Mouse (Mus musculus) C2C12 (cell line): Measurements from ENCODE around the gene Slc22a3. TPM values are rescaled to one million over a fixed set of nuclear protein-coding genes. Genes with fewer than 3 reads are reported as not detected.
A peak's percentile ranks its signal among the peaks of the same experiment; 100 is the strongest.

Experiments used
- H3K27me3 ChIP-seq: one replicate; pipeline ENCODE4 v1.6.1; 2011; ENCODE audit not compliant: control insufficient read depth, insufficient read depth, insufficient read length
- H3K36me3 ChIP-seq: one replicate; pipeline ENCODE4 v1.6.1; 2011; ENCODE audit not compliant: control insufficient read depth, insufficient read depth
- H3K4me3 ChIP-seq: one replicate; pipeline ENCODE4 v1.5.1; 2011; ENCODE audit warnings: mild to moderate bottlenecking, control low read depth; ENCODE audit not compliant: poor library complexity, insufficient read depth, severe bottlenecking
- H3K79me2 ChIP-seq: one replicate; pipeline ENCODE4 v1.6.1; 2011; ENCODE audit not compliant: control insufficient read depth, insufficient read depth
- H3K79me3 ChIP-seq: one replicate; pipeline ENCODE4 v1.6.1; 2011; ENCODE audit warnings: low read depth, control low read depth
- H3ac ChIP-seq: one replicate; pipeline ENCODE3; 2011; ENCODE audit warnings: low read depth; ENCODE audit not compliant: control insufficient read depth, insufficient read length
- CEBPB ChIP-seq: IDR thresholded peaks from one replicate; pipeline ENCODE4 v1.6.1; 2011; ENCODE audit warnings: low read depth, mild to moderate bottlenecking, control low read depth, moderate library complexity
- CTCF ChIP-seq: IDR thresholded peaks from one replicate; pipeline ENCODE4 v1.5.1; 2011; ENCODE audit not compliant: control insufficient read depth, insufficient read depth, insufficient read length
- FOSL1 ChIP-seq: IDR thresholded peaks from one replicate; pipeline ENCODE4 v1.8.0; 2011; ENCODE audit warnings: mild to moderate bottlenecking, low read length; ENCODE audit not compliant: poor library complexity, insufficient read depth, severe bottlenecking
- MAX ChIP-seq: IDR thresholded peaks from one replicate; pipeline ENCODE4 v1.6.1; 2011; ENCODE audit warnings: mild to moderate bottlenecking, control low read depth
- MYOD1 ChIP-seq: IDR thresholded peaks from one replicate; pipeline ENCODE4 v1.6.1; 2011; ENCODE audit warnings: low read depth; ENCODE audit not compliant: control insufficient read depth, insufficient read length
- MYOG ChIP-seq: IDR thresholded peaks from one replicate; pipeline ENCODE4 v1.6.1; 2011; ENCODE audit not compliant: control insufficient read depth, insufficient read length; ENCODE audit errors: extremely low read depth
- USF1 ChIP-seq: IDR thresholded peaks from one replicate; pipeline ENCODE4 v1.6.1; 2011; ENCODE audit warnings: low read depth, mild to moderate bottlenecking, control low read depth, moderate library complexity
- long read RNA-seq, 2 experiments: library from polyadenylated mRNA; unstranded; transcript quantifications; one replicate each; pipeline ENCODE4 v2.0.0; 2019 to 2020
- polyA plus RNA-seq: library from polyadenylated mRNA; unstranded; fragments of >200 nt; fragmentation: generic; extraction: Trizol; gene quantifications from one replicate; pipeline ENCODE4 v1.2.1, GENCODE M21; 2012; ENCODE audit warnings: missing spikeins

Slc22a3 gene
- not detected for polyA plus RNA-seq
- long read RNA-seq, experiment 1, result 0 reads
- long read RNA-seq, experiment 2, result 0 reads

DNA sequence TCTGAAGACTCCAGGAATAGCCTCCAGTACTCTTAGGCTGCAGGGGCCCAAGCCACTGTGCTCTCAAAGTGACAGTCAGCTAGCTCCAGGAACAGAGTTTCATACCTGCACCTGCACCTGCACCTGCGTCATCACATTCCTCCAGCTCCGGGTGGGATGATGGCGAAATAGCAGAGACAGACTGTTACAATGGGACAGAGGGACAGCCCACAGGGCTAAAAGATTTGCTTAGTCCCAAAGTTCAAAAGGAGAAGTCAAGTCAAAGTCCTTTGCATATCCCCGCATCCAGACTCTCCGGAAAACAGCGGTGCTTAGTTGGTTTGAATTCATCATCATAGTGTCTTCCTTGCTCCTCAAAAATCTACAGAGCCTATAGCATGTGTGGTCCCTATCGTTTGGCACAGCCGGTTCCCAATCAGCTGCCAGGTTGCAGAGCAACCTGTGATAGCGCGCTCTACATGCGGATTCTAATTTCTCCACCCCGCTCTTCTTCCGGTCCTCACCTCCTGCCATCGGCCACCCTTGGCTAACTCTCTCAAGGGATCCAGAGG is at the start of gene Slc22a3:
Slc22a3 (minus strand) TSS at position 51 of the 551 bp plus-strand sequence.
- no peaks in the 10 kb centered on the region for H3K79me3 ChIP-seq
- no peaks in the 10 kb centered on the region for H3K36me3 ChIP-seq
- TF ChIP-seq MYOG, result no peak
- no peak for TF ChIP-seq CTCF
- TF ChIP-seq MYOD1, result no peak
- no peak for TF ChIP-seq USF1
- no peak for TF ChIP-seq CEBPB
- TF ChIP-seq MAX, result no peak
- TF ChIP-seq FOSL1, result no peak
- H3K27me3 ChIP-seq, result peaks cover 64% of the 10 kb centered on the region
- H3K4me3 ChIP-seq, result no peak within 1 kb of the TSS
- H3K79me2 ChIP-seq, result no peaks in the 10 kb centered on the region
- H3ac ChIP-seq, result no peak within 1 kb of the TSS

DNA sequence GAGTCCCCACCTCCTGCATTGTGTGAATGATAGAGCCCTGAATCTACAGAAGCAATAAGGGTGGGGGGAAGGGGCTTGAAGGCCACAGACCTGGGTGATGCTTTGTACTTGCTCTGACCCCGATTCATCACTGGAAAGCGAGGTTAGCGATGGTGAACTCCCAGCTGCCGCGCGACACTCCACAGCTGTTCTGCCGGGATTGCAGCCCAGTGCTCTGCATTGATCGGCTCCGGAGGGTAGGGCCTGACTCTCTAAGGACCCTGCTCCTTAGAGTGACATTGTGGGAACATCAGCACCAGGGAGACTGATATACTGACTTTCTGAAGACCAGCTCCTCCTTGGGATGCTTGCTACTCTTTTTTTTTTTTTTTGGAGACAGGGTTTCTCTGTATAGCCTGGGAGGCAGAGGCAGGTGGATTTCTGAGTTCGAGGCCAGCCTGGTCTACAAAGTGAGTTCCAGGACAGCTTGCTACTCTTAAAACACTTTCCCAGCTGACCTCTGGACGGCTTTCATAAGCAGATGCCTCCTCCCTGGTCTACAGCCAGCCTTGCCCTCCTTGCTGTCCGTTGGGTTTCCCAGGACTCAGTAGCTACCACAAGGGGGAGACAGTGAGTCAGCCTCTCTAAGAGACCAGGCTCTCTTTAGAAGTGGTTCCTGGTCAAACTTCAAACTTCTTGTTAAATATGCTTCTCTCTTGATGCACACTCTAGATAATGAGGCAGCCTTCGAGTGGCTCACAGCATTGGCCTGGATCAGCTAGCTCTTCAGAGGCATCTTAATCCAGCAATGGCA is 27.0 kb upstream of the Slc22a3 start:
- no peaks in the 10 kb centered on the region for H3K79me2 ChIP-seq
- no peaks in the 10 kb centered on the region for H3K79me3 ChIP-seq
- no peaks in the 10 kb centered on the region for H3K36me3 ChIP-seq
- H3ac ChIP-seq, result no peak overlapping the region
- no peak overlapping the region for H3K4me3 ChIP-seq
- H3K27me3 ChIP-seq, result peaks cover 20% of the 10 kb centered on the region
- TF ChIP-seq MYOG (no peak), CTCF (peak; percentile 37)

DNA sequence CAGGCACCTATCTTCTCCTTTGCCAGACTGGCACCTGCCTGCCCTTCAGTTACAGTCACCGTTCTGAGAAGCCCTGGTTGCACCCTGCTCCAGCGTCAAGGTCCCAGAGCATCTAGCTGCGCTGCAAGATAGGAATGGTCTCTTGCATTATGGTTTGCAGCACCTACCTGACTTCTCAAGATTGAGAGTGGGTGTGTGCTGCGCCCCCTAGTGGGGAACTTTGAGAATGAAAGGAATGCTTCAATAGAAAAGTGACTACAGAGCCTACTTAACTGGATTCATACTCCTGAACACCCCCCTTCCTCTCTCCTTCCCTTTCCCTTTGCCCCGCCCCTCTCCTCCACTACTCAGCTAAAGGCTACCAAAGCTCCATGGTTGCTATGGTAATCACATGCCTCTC is 24.6 kb upstream of the Slc22a3 start:
- H3K36me3 ChIP-seq, result no peaks in the 10 kb centered on the region
- H3K79me3 ChIP-seq, result no peaks in the 10 kb centered on the region
- peaks cover 34% of the 10 kb centered on the region for H3K27me3 ChIP-seq
- no peak overlapping the region for H3K4me3 ChIP-seq
- H3K79me2 ChIP-seq, result no peaks in the 10 kb centered on the region
- TF ChIP-seq CTCF (no peak), USF1 (no peak), MYOG (no peak), CEBPB (no peak), MYOD1 (no peak), FOSL1 (no peak), MAX (no peak)
- H3ac ChIP-seq, result no peak overlapping the region

DNA sequence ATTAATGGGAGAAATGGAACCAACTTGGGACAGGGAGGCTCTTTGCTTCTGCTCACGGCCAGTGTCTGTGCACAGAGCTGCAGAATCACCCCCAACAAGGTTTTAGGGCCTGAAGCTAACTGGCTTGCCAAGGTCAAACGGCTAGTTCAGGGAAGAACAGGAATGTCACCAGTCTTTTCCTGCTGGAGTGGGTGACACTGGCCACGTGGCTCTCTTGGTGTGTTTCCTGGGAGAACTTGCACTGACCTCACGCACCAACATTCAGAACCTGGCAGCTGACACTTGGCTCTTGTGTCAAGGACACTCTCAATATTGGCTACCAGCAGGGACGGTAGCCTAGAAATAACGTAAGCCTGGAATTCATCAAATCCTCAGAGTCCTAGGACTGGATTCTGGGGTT is 22.6 kb upstream of the Slc22a3 start:
- Histone ChIP-seq H3K27me3 (peaks cover 34% of the 10 kb centered on the region), H3K79me3 (no peaks in the 10 kb centered on the region), H3K79me2 (no peaks in the 10 kb centered on the region), H3K36me3 (no peaks in the 10 kb centered on the region), H3ac (no peak overlapping the region), H3K4me3 (no peak overlapping the region)
- no peak for TF ChIP-seq FOSL1
- TF ChIP-seq CTCF, result no peak
- no peak for TF ChIP-seq MYOD1
- TF ChIP-seq CEBPB, result no peak
- TF ChIP-seq USF1, result no peak
- no peak for TF ChIP-seq MYOG
- no peak for TF ChIP-seq MAX

DNA sequence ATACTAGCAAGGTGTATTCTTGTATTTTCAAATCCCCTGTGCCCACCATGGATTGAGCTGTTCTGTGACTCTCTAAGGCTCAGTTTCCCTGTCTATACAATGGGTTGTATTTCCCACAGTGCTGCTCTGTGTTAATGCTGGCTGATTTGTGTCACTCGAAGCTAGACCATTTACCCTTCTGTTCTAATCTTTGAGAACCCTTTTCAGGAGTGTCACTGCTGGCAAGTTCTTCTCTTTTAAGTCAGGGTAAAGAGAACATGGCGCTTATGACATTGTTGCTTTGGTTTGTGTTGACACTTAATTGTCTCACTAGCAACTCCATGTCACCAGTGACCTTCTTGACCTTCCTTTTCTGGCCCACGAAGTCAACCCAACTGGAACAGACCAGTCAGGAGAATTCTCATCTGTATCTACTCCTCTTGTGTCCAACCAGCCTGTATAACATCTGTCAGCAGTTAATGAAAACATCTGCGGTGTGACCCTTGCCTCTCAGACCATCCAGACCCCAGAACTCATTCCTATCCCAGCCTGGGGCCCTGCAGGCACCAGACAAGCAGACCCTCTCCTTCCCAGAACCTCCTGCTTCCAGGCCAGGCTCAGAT is 22.0 kb upstream of the Slc22a3 start:
- no peaks in the 10 kb centered on the region for H3K36me3 ChIP-seq
- H3K4me3 ChIP-seq, result no peak overlapping the region
- H3ac ChIP-seq, result no peak overlapping the region
- H3K79me3 ChIP-seq, result no peaks in the 10 kb centered on the region
- H3K79me2 ChIP-seq, result no peaks in the 10 kb centered on the region
- no peak for TF ChIP-seq FOSL1
- no peak for TF ChIP-seq CTCF
- no peak for TF ChIP-seq MAX
- peaks cover 34% of the 10 kb centered on the region for H3K27me3 ChIP-seq
